Mouse (Mus musculus) G1E (cell line): ENCODE results near the gene Maats1.

Source experiments
- CTCF ChIP-seq: IDR thresholded peaks from 2 replicates; pipeline ENCODE4 v1.5.1; 2012; ENCODE audit warnings: low read depth, low read length, inconsistent platforms, mixed read lengths
- GATA1 ChIP-seq: IDR thresholded peaks from 2 replicates; pipeline ENCODE4 v1.6.1; 2012; ENCODE audit warnings: borderline replicate concordance, low read length, inconsistent platforms, mixed read lengths
- GATA2 ChIP-seq: IDR thresholded peaks from 2 replicates; pipeline ENCODE4 v1.6.1; 2012; ENCODE audit warnings: low read depth, low read length, inconsistent platforms, borderline replicate concordance
- POLR2AphosphoS5 ChIP-seq: IDR thresholded peaks from 2 replicates; pipeline ENCODE4 v1.6.1; 2012; ENCODE audit warnings: low read depth, low read length, inconsistent platforms; ENCODE audit not compliant: insufficient replicate concordance

DNA sequence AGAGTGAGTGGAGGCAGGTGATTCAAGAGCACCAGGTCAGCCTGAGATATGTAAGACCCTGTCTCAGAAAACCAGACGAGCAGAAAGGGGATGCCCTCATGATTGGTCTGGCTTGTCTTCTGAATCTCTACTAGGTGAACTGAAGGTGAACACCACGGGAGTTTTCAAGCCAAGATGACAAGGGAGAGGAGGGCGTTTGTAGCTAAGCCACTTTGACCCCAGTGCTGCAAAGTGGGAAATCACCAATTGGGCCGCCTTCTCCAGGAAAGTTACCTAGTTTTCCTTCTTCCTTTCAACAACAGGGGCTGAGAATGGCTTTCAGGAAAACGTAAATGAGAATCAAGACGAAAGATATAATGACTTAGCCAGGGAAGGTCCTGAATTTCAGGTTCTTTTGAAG, 46.8 kb upstream of the Maats1 start:
- TF ChIP-seq CTCF (no peak), GATA1 (no peak), GATA2 (no peak), POLR2AphosphoS5 (no peak)
